Mouse (Mus musculus) erythroid progenitor cell, adult 5-6 weeks (primary cell): ENCODE results near the gene Atp8b2. TPM values are rescaled to one million over a fixed set of nuclear protein-coding genes. Genes with fewer than 3 reads are reported as not detected.

ENCODE experiments used
- ATAC-seq: replicated peaks from 2 replicates; pipeline ENCODE4 v1.8.0; 2016; ENCODE audit warnings: moderate number of reproducible peaks, mild to moderate bottlenecking, moderate TSS enrichment, inconsistent platforms; ENCODE audit not compliant: poor library complexity, low FRiP score, severe bottlenecking
- total RNA-seq, 2 experiments: library from RNA; stranded (forward) in 1 of 2; stranded (reverse) in 1 of 2; fragments of 150-400 nt in 1 of 2; fragments of 186-747, 209-891 nt in 1 of 2; gene quantifications; 2 replicates each; pipeline versions ENCODE4 v1.2.3 to v1.2.4; 2015 to 2017; ENCODE audit warnings: low replicate concordance in 2 of 2

Gene Atp8b2
- total RNA-seq, 2 experiments from 2014 or later = 1.2 TPM; not detected in 1

GRCm38 (mm10) chr3:89961436-89961835 is 1.9 kb downstream of the Atp8b2 start:
- ATAC-seq = no peak

- no peak for ATAC-seq
Observed at GRCm38 (mm10) chr3:89960469-89960868, 2.8 kb downstream of the Atp8b2 start.

- ATAC-seq = no peak
Observed at GRCm38 (mm10) chr3:89959435-89959834, 3.9 kb downstream of the Atp8b2 start.

GRCm38 (mm10) chr3:89957880-89958279 is 5.4 kb downstream of the Atp8b2 start:
- ATAC-seq = no peak

- ATAC-seq = no peak
Observed at GRCm38 (mm10) chr3:89956177-89956971, 6.9 kb downstream of the Atp8b2 start.

GRCm38 (mm10) chr3:89953420-89953819 is 9.9 kb downstream of the Atp8b2 start:
- ATAC-seq = no peak

GRCm38 (mm10) chr3:89948655-89949054 is 14.7 kb downstream of the Atp8b2 start:
- no peak for ATAC-seq

GRCm38 (mm10) chr3:89948021-89948420 is 15.3 kb downstream of the Atp8b2 start:
- ATAC-seq = no peak

- no peak for ATAC-seq
Observed at GRCm38 (mm10) chr3:89945026-89945425, 18.3 kb downstream of the Atp8b2 start.

- no peak for ATAC-seq
Observed at GRCm38 (mm10) chr3:89942894-89943293, 20.4 kb downstream of the Atp8b2 start.

GRCm38 (mm10) chr3:89936495-89936894 is 26.8 kb downstream of the Atp8b2 start:
- ATAC-seq = no peak

GRCm38 (mm10) chr3:89932925-89933324 is 30.4 kb downstream of the Atp8b2 start:
- no peak for ATAC-seq

- no peak for ATAC-seq
Observed at GRCm38 (mm10) chr3:89928956-89929355, 34.4 kb downstream of the Atp8b2 start.

- no peak for ATAC-seq
Observed at GRCm38 (mm10) chr3:89926440-89926839, 36.9 kb downstream of the Atp8b2 start.

GRCm38 (mm10) chr3:89920711-89921110 is 42.6 kb downstream of the Atp8b2 start:
- ATAC-seq = no peak

- ATAC-seq = no peak
Observed at GRCm38 (mm10) chr3:89917408-89917807, 45.9 kb downstream of the Atp8b2 start.

- ATAC-seq = no peak
Observed at GRCm38 (mm10) chr3:89916622-89917021, 46.7 kb downstream of the Atp8b2 start.

GRCm38 (mm10) chr3:89914700-89915099 is 48.6 kb downstream of the Atp8b2 start:
- no peak for ATAC-seq

- no peak for ATAC-seq
Observed at GRCm38 (mm10) chr3:89912543-89913391, 50.5 kb downstream of the Atp8b2 start, which contains the start of gene Il6ra. Gene Il6ra, minus strand, starts transcription at chr3:89913196.

- no peak for ATAC-seq
Observed at GRCm38 (mm10) chr3:89912108-89912542, 51.2 kb downstream of the Atp8b2 start.

- ATAC-seq = no peak
Observed at GRCm38 (mm10) chr3:89911207-89911606, 52.1 kb downstream of the Atp8b2 start.
